Mouse (Mus musculus) left cerebral cortex, postnatal 4 days (tissue): ENCODE results near the gene Cnnm4. TPM values are rescaled to one million over a fixed set of nuclear protein-coding genes. Genes with fewer than 3 reads are reported as not detected.

Experiments
- DNase-seq: peaks from one replicate; pipeline ENCODE4 v3.0.0-alpha.2; 2022
- intact Hi-C: fragments of 180-260 bp; cut with DNase I; formaldehyde crosslinking; loops from one replicate; pipeline ENCODE4 v1.15.1; 2025
- total RNA-seq, 2 experiments: library from RNA; stranded (reverse); gene quantifications; 2 replicates each; pipeline ENCODE4 v1.2.3; 2021

Cnnm4 gene
- total RNA-seq, 2 experiments from 2014 or later: 13.6 to 14.3 TPM

- peak; percentile 51 for DNase-seq
- intact Hi-C loops: no loop called here
These were observed 40.9 kb downstream of the Cnnm4 start for GRCm38 (mm10) chr1:36512089-36512965.

- DNase-seq: no peak
- intact Hi-C loops: no loop called here
These were observed 41.5 kb downstream of the Cnnm4 start for GRCm38 (mm10) chr1:36512966-36513280.

- intact Hi-C loops: no loop called here
- DNase-seq: no peak
These were observed 41.9 kb downstream of the Cnnm4 start for GRCm38 (mm10) chr1:36513310-36513709.

DNA sequence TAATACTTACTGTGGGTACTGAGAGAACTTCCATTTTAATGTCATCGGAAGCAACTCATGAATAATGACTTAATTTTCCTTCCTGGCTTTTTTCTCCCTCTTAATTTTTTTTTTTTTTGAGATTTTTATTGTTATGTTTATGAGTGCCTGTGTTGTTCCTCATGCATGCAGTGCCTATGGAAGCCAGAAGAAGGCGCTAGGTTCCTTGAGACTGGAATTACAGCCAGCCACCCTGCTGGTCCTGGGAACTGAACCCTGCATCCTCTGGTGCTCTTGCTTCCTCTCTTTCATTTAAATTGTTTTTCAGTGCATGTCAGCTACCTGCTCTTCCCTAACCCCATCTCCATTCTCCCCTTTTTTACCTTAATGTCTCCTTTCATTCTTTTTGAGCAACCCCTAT lies 42.3 kb downstream of the Cnnm4 start:
- DNase-seq: peak; percentile 63
- intact Hi-C loops: no loop called here

- intact Hi-C loops: no loop called here
- no peak for DNase-seq
These were observed 46.8 kb downstream of the Cnnm4 start for GRCm38 (mm10) chr1:36518259-36518658.

DNA sequence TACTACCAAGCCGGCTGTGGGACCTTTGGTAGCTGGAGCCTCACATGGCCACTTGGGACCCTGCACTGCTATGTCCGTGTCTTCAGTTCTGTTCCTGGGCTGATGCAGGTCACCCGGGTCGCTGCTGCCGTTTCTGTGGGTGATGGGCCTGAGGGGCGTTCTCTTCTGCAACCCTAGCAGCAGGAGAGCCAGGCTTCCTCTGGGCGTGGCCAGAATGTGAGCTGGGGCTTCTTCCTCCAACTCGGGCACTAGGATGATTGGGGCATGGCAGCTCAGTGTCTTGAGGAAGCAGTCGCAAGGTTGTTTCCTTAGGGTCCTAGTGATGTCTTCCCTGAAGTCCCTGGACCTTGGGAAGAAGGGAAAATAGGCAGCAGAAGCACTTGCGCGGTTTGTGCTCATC lies 48.2 kb downstream of the Cnnm4 start:
- no peak for DNase-seq
- intact Hi-C loops: no loop called here

GRCm38 (mm10) chr1:36522210-36522609 lies 50.8 kb downstream of the Cnnm4 start:
- no peak for DNase-seq
- intact Hi-C loops: no loop called here

DNA sequence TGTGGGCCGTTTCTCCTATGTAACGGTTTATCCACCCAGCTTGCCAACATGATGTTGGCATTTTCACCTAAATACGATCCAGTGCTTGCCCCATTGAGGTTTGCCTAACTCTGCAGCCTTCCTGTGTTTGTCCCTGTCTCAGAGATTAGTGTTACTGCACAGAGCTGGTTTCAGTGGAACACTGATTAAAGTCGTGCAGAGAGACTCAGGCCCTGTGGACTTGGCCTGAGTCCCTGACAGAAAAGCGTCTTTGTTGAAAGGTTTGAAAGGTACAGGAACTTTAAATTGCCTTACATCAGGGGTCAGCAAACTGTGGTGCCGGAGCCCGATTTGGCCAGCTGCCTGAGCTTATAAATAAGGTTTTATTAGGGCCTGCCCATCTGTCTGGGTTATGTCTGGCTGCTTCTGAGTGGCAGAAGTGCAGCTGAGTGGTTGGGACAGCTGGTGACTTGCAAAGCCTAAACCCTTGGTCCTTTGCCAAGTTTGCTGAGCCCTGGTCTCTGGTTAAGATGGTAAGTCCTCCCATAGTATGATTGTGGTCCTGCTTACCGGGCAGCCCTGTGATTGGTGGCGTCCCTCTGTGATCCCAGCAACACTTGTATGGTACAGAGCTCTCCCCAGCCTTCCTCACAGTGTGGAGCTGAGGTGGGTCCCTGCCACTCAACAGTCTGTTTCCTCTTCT lies 52.1 kb downstream of the Cnnm4 start:
- intact Hi-C loops: no loop called here
- peak; percentile 81 for DNase-seq

DNA sequence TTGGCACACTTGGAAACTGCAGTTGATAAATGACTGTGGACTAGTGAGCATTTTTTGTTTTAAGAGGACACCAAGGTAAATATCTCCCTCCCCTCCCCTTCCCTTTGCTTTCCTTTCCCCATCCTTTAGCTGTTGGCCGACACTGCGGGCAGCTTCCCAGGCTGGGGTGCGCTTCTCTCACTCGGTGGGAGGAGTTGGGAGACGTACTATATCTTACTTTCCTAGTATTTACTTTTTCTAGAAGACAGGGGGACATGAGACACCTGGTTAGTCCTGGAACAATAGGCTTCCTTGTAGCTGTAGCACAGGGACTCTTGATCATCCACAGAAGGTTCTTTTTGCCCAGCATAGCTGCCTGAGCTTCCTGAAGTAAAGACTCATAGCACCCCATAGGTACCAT lies 52.6 kb downstream of the Cnnm4 start:
- intact Hi-C loops: no loop called here
- DNase-seq: no peak

DNA sequence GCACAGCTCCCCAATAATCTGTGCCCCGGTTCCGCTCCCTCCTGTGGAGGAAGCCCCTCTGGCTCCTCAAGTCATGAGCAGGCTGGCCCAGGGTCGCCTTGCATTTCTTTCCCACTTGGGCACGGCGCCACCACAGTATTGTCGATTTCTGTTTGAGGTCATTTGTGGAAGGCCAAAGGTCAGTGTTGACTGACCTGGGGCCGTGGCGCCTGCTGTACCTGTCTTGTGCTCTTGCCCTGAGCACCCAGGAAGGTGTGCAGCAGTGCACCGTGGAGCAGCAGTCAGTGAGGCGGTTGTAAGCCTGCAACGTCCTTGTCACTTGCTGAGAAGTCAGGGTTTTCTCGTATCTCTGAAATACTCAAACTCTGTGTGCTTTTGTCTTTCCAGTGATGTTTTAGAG lies 54.4 kb downstream of the Cnnm4 start:
- intact Hi-C loops: no loop called here
- DNase-seq: no peak

- DNase-seq: no peak
These were observed 55.5 kb downstream of the Cnnm4 start for GRCm38 (mm10) chr1:36526903-36527302.

DNA sequence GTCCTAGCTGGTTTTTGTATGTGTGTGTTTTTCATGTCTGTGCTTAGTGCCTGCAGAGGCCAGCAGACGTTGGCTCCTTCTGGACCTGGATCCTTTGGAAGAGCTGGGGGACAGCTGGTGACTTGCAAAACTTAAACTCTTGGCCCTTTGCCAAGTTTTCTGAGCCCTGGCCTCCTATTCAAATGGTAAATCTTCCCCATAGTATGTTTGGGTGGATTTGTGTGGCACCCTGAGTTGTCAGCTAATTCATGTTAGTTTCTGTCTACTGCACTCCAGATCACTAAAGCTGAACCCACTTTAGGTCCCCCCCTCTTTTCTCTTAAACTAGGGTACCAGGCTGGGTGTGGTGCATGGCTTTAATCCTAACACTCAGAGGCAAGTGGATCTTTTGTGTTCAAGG lies 56.9 kb downstream of the Cnnm4 start:
- DNase-seq: peak; percentile 70
- intact Hi-C loops: no loop called here

More at GRCm38 (mm10) chr1:36526903-36527302, 55.5 kb downstream of the Cnnm4 start:
- intact Hi-C loops: no loop called here

DNA sequence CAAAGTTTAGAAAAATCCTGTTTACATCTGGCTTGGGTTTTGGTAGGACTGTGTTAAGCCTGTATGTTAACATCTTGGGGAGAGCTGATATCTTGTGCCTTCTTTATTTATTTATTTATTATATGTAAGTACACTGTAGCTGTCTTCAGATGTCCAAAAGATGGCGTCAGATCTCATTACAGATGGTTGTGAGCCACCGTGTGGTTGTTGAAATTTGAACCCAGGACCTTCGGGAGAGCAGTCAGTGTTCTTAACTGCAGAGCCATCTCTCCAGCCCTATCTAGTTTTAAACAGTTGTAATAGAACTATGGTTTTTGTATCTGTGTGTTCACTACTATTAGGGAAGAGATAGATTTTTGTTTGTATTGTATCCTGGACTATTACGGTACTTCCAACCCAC lies 57.9 kb downstream of the Cnnm4 start:
- intact Hi-C loops: no loop called here
- DNase-seq: no peak

DNA sequence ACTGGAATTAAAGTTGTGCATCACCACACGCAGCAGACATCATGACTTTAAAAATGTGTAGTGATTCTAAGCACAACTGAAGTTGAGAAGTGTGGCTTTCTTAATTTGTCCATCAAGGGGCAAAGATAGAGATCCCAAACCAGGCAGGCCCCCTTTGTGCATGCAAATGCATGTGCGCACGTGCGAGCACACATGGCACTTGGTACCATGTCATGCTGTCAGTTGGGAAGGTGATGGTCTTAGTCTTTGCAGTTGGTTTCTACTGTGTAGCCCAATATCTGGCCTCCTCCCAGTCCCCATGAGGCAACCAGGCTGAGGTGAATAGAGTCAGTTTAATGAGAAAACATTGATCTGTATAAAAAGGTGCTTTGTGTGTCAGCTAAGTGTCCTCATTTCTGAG lies 58.5 kb downstream of the Cnnm4 start:
- DNase-seq: no peak
- intact Hi-C loops: no loop called here

GRCm38 (mm10) chr1:36530485-36530884 lies 59.1 kb downstream of the Cnnm4 start:
- no peak for DNase-seq
- intact Hi-C loops: no loop called here

- no peak for DNase-seq
- intact Hi-C loops: no loop called here
These were observed 59.5 kb downstream of the Cnnm4 start for GRCm38 (mm10) chr1:36530962-36531361.

- intact Hi-C loops: no loop called here
- no peak for DNase-seq
These were observed 60.0 kb downstream of the Cnnm4 start for GRCm38 (mm10) chr1:36531461-36531860.

- intact Hi-C loops: no loop called here
- DNase-seq: no peak
These were observed 62.1 kb downstream of the Cnnm4 start for GRCm38 (mm10) chr1:36533546-36533945.

GRCm38 (mm10) chr1:36534595-36535058 lies 63.2 kb downstream of the Cnnm4 start:
- DNase-seq: no peak
- intact Hi-C loops: no loop called here

- peak; percentile 82 for DNase-seq
- intact Hi-C loops: no loop called here
These were observed 64.3 kb downstream of the Cnnm4 start for GRCm38 (mm10) chr1:36535477-36536396.

DNA sequence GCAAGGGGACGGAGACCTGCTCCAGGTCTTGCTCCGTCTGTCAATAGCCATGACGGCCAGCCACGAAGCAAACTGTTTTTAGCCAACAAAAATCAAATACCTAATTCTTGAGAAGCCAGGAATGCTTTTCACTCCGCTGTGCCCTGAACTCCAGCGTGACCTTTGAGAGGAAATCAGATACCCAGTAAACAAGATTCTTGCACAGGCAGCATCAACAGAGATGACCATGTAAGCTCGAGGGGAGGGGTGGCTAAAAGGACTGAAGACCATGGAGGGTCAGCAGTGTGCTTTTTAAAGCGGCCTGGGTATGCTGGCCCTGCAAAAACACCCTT lies 64.9 kb downstream of the Cnnm4 start:
- intact Hi-C loops: no loop called here
- DNase-seq: no peak
